Mouse (Mus musculus) forebrain, embryonic 14.5 days (tissue): ENCODE measurements at regions not wholly inside any gene's neighbourhood (a gene's known extent, or its start where the extent isn't known, plus 50 kb on each side); places are given as distances from the start of the nearest gene placed in this dataset.

Experiments
- ATAC-seq: fragments of 200-750 bp; cut with Nextera tagmentation; 2 replicates; pipeline ENCODE4 v1.8.0; 2017; ENCODE audit warnings: mild to moderate bottlenecking, moderate library complexity
- DNase-seq: peaks from one replicate; pipeline ENCODE4 v3.0.0-alpha.2; 2015; ENCODE audit warnings: low spot score
- H3K27ac ChIP-seq: fragments of 300-500 bp; sonication (generic); 2 replicates; pipeline ENCODE4 v1.5.1; 2014; ENCODE audit warnings: low read depth, mild to moderate bottlenecking, control low read depth, low read length, moderate library complexity
- H3K27me3 ChIP-seq: fragments of 300-500 bp; sonication (generic); replicated peaks from 2 replicates; pipeline ENCODE4 v1.6.1; 2014; ENCODE audit warnings: low read length, control low read depth, mixed read lengths; ENCODE audit not compliant: control insufficient read depth, insufficient read depth
- H3K36me3 ChIP-seq: fragments of 300-500 bp; sonication (generic); 2 replicates; pipeline ENCODE4 v1.6.1; 2014; ENCODE audit warnings: low read length, control low read depth; ENCODE audit not compliant: control insufficient read depth, insufficient read depth
- H3K4me1 ChIP-seq: fragments of 300-500 bp; sonication (generic); 2 replicates; pipeline ENCODE4 v1.6.1; 2014; ENCODE audit warnings: antibody characterized with exemption, low read length, control low read depth; ENCODE audit not compliant: control insufficient read depth, insufficient read depth
- H3K4me2 ChIP-seq: fragments of 300-500 bp; sonication (generic); 2 replicates; pipeline ENCODE4 v1.6.1; 2014; ENCODE audit warnings: mild to moderate bottlenecking, control low read depth, low read length
- H3K4me3 ChIP-seq: fragments of 300-500 bp; sonication (generic); 2 replicates; pipeline ENCODE4 v1.5.1; 2014; ENCODE audit warnings: low read depth, low read length, control low read depth
- H3K9ac ChIP-seq: fragments of 300-500 bp; sonication (generic); 2 replicates; pipeline ENCODE4 v1.6.1; 2014; ENCODE audit warnings: mild to moderate bottlenecking, low read length, control low read depth, moderate library complexity
- H3K9me3 ChIP-seq: fragments of 300-500 bp; sonication (generic); replicated peaks from 2 replicates; pipeline ENCODE4 v1.6.1; 2016; ENCODE audit warnings: low read length, control low read depth, mixed read lengths; ENCODE audit not compliant: control insufficient read depth
- WGBS: fragments of 180-500 bp; shearing (Covaris S2); extraction: QIAGEN DNeasy Blood & Tissue Kit; methylation state at CpG from one replicate; pipeline ENCODE4 v1.1.7; 2014; 5-methylcytosine and 5-hydroxymethylcytosine counted together

- Histone ChIP-seq H3K9ac (no peak overlapping the region), H3K4me3 (no peak overlapping the region), H3K36me3 (no peaks in the 10 kb centered on the region), H3K4me1 (no peaks in the 10 kb centered on the region), H3K4me2 (no peak overlapping the region), H3K9me3 (no peaks in the 10 kb centered on the region), H3K27me3 (no peaks in the 10 kb centered on the region), H3K27ac (no peak overlapping the region)
- WGBS, result 85% methylated on average over 4 of the region's 4 CpGs
- ATAC-seq (no peak), DNase-seq (no peak)
Measured at GRCm38 (mm10) chr1:193980571-193980970, 610.5 kb upstream of the Camk1g start.

GRCm38 (mm10) chr1:193971537-193971936 lies 601.4 kb upstream of the Camk1g start:
- DNase-seq (no peak), ATAC-seq (no peak)
- H3K27ac ChIP-seq, result no peak overlapping the region
- peaks cover 4% of the 10 kb centered on the region; the same call in 1 of the 2 replicates for H3K4me1 ChIP-seq
- no peaks in the 10 kb centered on the region for H3K36me3 ChIP-seq
- WGBS, result 29% methylated on average over 1 of the region's 1 CpGs
- H3K9me3 ChIP-seq, result no peaks in the 10 kb centered on the region
- H3K27me3 ChIP-seq, result no peaks in the 10 kb centered on the region
- no peak overlapping the region for H3K4me3 ChIP-seq
- no peak overlapping the region for H3K9ac ChIP-seq
- no peak overlapping the region for H3K4me2 ChIP-seq

GRCm38 (mm10) chr1:193969264-193969908 lies 599.3 kb upstream of the Camk1g start:
- Histone ChIP-seq H3K4me1 (peaks cover 4% of the 10 kb centered on the region; the same call in 1 of the 2 replicates), H3K36me3 (no peaks in the 10 kb centered on the region), H3K4me2 (no peak overlapping the region), H3K4me3 (no peak overlapping the region), H3K9ac (no peak overlapping the region), H3K27me3 (no peaks in the 10 kb centered on the region), H3K27ac (peak overlapping the region; percentile 34; the same call in 1 of the 2 replicates), H3K9me3 (no peaks in the 10 kb centered on the region; the same call in 1 of the 2 replicates)
- peak; percentile 68 for DNase-seq
- 58% methylated on average over 4 of the region's 4 CpGs for WGBS
- ATAC-seq, result no peak

GRCm38 (mm10) chr1:193967957-193968926 lies 598.1 kb upstream of the Camk1g start:
- 64% methylated on average over 4 of the region's 4 CpGs for WGBS
- H3K9ac ChIP-seq, result no peak overlapping the region
- peaks cover 4% of the 10 kb centered on the region; the same call in 1 of the 2 replicates for H3K4me1 ChIP-seq
- DNase-seq (no peak), ATAC-seq (no peak)
- H3K4me2 ChIP-seq, result no peak overlapping the region
- H3K4me3 ChIP-seq, result no peak overlapping the region
- H3K9me3 ChIP-seq, result no peaks in the 10 kb centered on the region; the same call in 1 of the 2 replicates
- no peak overlapping the region for H3K27ac ChIP-seq
- no peaks in the 10 kb centered on the region for H3K27me3 ChIP-seq
- no peaks in the 10 kb centered on the region for H3K36me3 ChIP-seq

- Histone ChIP-seq H3K27me3 (no peaks in the 10 kb centered on the region), H3K4me2 (no peak overlapping the region), H3K4me3 (no peak overlapping the region), H3K36me3 (no peaks in the 10 kb centered on the region), H3K4me1 (peaks cover 4% of the 10 kb centered on the region; the same call in 1 of the 2 replicates), H3K9ac (no peak overlapping the region), H3K9me3 (no peaks in the 10 kb centered on the region; the same call in 1 of the 2 replicates), H3K27ac (no peak overlapping the region)
- WGBS, result 80% methylated on average over 1 of the region's 1 CpGs
- ATAC-seq (no peak), DNase-seq (no peak)
Measured at GRCm38 (mm10) chr1:193966652-193967555, 596.8 kb upstream of the Camk1g start.

- DNase-seq (no peak), ATAC-seq (no peak)
- 92% methylated on average over 1 of the region's 1 CpGs for WGBS
- H3K27ac ChIP-seq, result no peak overlapping the region
- no peaks in the 10 kb centered on the region; the same call in 1 of the 2 replicates for H3K9me3 ChIP-seq
- H3K27me3 ChIP-seq, result no peaks in the 10 kb centered on the region
- no peaks in the 10 kb centered on the region for H3K36me3 ChIP-seq
- no peak overlapping the region for H3K4me2 ChIP-seq
- H3K4me1 ChIP-seq, result peaks cover 4% of the 10 kb centered on the region; the same call in 1 of the 2 replicates
- no peak overlapping the region for H3K4me3 ChIP-seq
- H3K9ac ChIP-seq, result no peak overlapping the region
Measured at GRCm38 (mm10) chr1:193965278-193965677, 595.2 kb upstream of the Camk1g start.

GRCm38 (mm10) chr1:193951936-193952335 lies 581.8 kb upstream of the Camk1g start:
- Histone ChIP-seq H3K27ac (no peak overlapping the region), H3K4me2 (no peak overlapping the region), H3K27me3 (no peaks in the 10 kb centered on the region), H3K4me3 (no peak overlapping the region), H3K36me3 (no peaks in the 10 kb centered on the region), H3K9me3 (no peaks in the 10 kb centered on the region), H3K9ac (no peak overlapping the region), H3K4me1 (no peaks in the 10 kb centered on the region; the same call in 1 of the 2 replicates)
- DNase-seq, result no peak
- ATAC-seq, result no peak

- ATAC-seq, result no peak
Measured at GRCm38 (mm10) chr1:193949817-193950216, 579.7 kb upstream of the Camk1g start.

More at GRCm38 (mm10) chr1:193949817-193950216, 579.7 kb upstream of the Camk1g start:
- no peak overlapping the region for H3K27ac ChIP-seq
- no peaks in the 10 kb centered on the region; the same call in 1 of the 2 replicates for H3K4me1 ChIP-seq
- H3K4me3 ChIP-seq, result no peak overlapping the region
- no peaks in the 10 kb centered on the region for H3K36me3 ChIP-seq
- peak; percentile 20 for DNase-seq
- no peak overlapping the region for H3K9ac ChIP-seq
- no peaks in the 10 kb centered on the region for H3K27me3 ChIP-seq
- H3K9me3 ChIP-seq, result no peaks in the 10 kb centered on the region
- H3K4me2 ChIP-seq, result no peak overlapping the region
